Mouse (Mus musculus) MEL (cell line): Measurements from ENCODE around the gene Trim41. TPM values are rescaled to one million over a fixed set of nuclear protein-coding genes. Genes with fewer than 3 reads are reported as not detected.
A peak's percentile ranks its signal among the peaks of the same experiment; 100 is the strongest.

Experiments used
- DNase-seq: peaks from one replicate; pipeline ENCODE4 v3.0.0; 2011; ENCODE audit warnings: low read depth, low spot score
- H3K27ac ChIP-seq: 2 replicates; pipeline ENCODE4 v1.5.1; 2012; ENCODE audit warnings: low read depth, mild to moderate bottlenecking, control low read depth, low read length, moderate library complexity; ENCODE audit not compliant: control insufficient read depth
- H3K27me3 ChIP-seq, 2 experiments: fragments of 150-350 bp in 1 of 2; sonication (generic) in 1 of 2; 2 replicates each; pipeline ENCODE4 v1.6.1; 2012; ENCODE audit warnings: low read length in 2 of 2, mild to moderate bottlenecking in 2 of 2, improper control_type of control experiment in 1 of 2, moderate library complexity in 1 of 2; ENCODE audit not compliant: insufficient read depth in 2 of 2, control insufficient read depth in 1 of 2
- H3K36me3 ChIP-seq, 2 experiments: 2 replicates each; pipeline ENCODE4 v1.6.1; 2012 to 2014; ENCODE audit warnings: low read length in 2 of 2, improper control_type of control experiment in 1 of 2, inconsistent platforms in 1 of 2, mild to moderate bottlenecking in 1 of 2; ENCODE audit not compliant: insufficient read depth in 2 of 2, control insufficient read depth in 1 of 2
- H3K4me1 ChIP-seq, 2 experiments: fragments of 150-350 bp in 1 of 2; sonication (generic) in 1 of 2; 2 replicates each; pipeline ENCODE4 v1.6.1; 2012; ENCODE audit warnings: low read length in 2 of 2, improper control_type of control experiment in 1 of 2, mild to moderate bottlenecking in 1 of 2; ENCODE audit not compliant: insufficient read depth in 2 of 2, control insufficient read depth in 1 of 2
- H3K4me3 ChIP-seq, 2 experiments: fragments of 150-350 bp in 1 of 2; sonication (generic) in 1 of 2; 2 replicates each; pipeline ENCODE4 v1.5.1; 2012; ENCODE audit warnings: low read depth in 2 of 2, low read length in 2 of 2, mild to moderate bottlenecking in 2 of 2, moderate library complexity in 2 of 2, control low read depth in 1 of 2, improper control_type of control experiment in 1 of 2; ENCODE audit not compliant: control insufficient read depth in 1 of 2, insufficient read depth in 1 of 2
- H3K79me2 ChIP-seq: 2 replicates; pipeline ENCODE4 v1.6.1; 2012; ENCODE audit warnings: mild to moderate bottlenecking, low read length, moderate library complexity; ENCODE audit not compliant: control insufficient read depth, poor library complexity, insufficient read depth
- H3K9ac ChIP-seq: 2 replicates; pipeline ENCODE4 v1.6.1; 2012; ENCODE audit warnings: low read depth, mild to moderate bottlenecking, control low read depth, low read length, moderate library complexity; ENCODE audit not compliant: control insufficient read depth, poor library complexity, severe bottlenecking
- H3K9me3 ChIP-seq: fragments of 150-350 bp; sonication (generic); replicated peaks from 2 replicates; pipeline ENCODE4 v1.6.1; 2012; ENCODE audit warnings: mild to moderate bottlenecking, low read length, improper control_type of control experiment, moderate library complexity; ENCODE audit not compliant: insufficient read depth
- CHD1 ChIP-seq: IDR thresholded peaks from 2 replicates; pipeline ENCODE4 v1.6.1; 2012; ENCODE audit warnings: low read depth, mild to moderate bottlenecking, inconsistent platforms, low read length, improper control_type of control experiment
- E2F4 ChIP-seq: IDR thresholded peaks from 2 replicates; pipeline ENCODE4 v1.6.1; 2011; ENCODE audit warnings: low read depth, low read length, improper control_type of control experiment, borderline replicate concordance
- ELF1 ChIP-seq: IDR thresholded peaks from 2 replicates; pipeline ENCODE4 v1.6.1; 2014; ENCODE audit warnings: low read depth, mild to moderate bottlenecking, inconsistent platforms, low read length, improper control_type of control experiment, moderate library complexity
- ETS1 ChIP-seq: IDR thresholded peaks from 2 replicates; pipeline ENCODE4 v1.6.1; 2012; ENCODE audit warnings: low read depth, mild to moderate bottlenecking, inconsistent platforms, low read length, improper control_type of control experiment, moderate library complexity
- GATA1 ChIP-seq: IDR thresholded peaks from 2 replicates; pipeline ENCODE4 v1.6.1; 2011; ENCODE audit warnings: low read depth, low read length, improper control_type of control experiment
- HCFC1 ChIP-seq: IDR thresholded peaks from 2 replicates; pipeline ENCODE4 v1.6.1; 2012; ENCODE audit warnings: low read depth, mild to moderate bottlenecking, inconsistent platforms, low read length, improper control_type of control experiment, moderate library complexity
- JUND ChIP-seq: IDR thresholded peaks from 2 replicates; pipeline ENCODE4 v1.6.1; 2011; ENCODE audit warnings: low read depth, mild to moderate bottlenecking, improper control_type of control experiment, low read length
- KAT2A ChIP-seq: conservative IDR thresholded peaks from 2 replicates; pipeline ENCODE4 v1.6.1; 2012; ENCODE audit warnings: low read depth, low read length, improper control_type of control experiment, inconsistent platforms
- MAFK ChIP-seq: IDR thresholded peaks from 2 replicates; pipeline ENCODE4 v1.6.1; 2011; ENCODE audit warnings: low read depth, mild to moderate bottlenecking, low read length, improper control_type of control experiment, borderline replicate concordance
- MXI1 ChIP-seq: IDR thresholded peaks from 2 replicates; pipeline ENCODE4 v1.6.1; 2011; ENCODE audit warnings: mild to moderate bottlenecking, low read depth, low read length, improper control_type of control experiment
- MYB ChIP-seq: IDR thresholded peaks from 2 replicates; pipeline ENCODE4 v1.6.1; 2011; ENCODE audit warnings: mild to moderate bottlenecking, low read depth, low read length, improper control_type of control experiment
- NELFE ChIP-seq: IDR thresholded peaks from 2 replicates; pipeline ENCODE4 v1.6.1; 2011; ENCODE audit warnings: low read depth, low read length, improper control_type of control experiment
- POLR2AphosphoS5 ChIP-seq: IDR thresholded peaks from 2 replicates; pipeline ENCODE4 v1.6.1; 2012; ENCODE audit warnings: low read depth, borderline replicate concordance, mild to moderate bottlenecking, inconsistent platforms, low read length, moderate library complexity, mixed read lengths
- RCOR1 ChIP-seq: IDR thresholded peaks from 2 replicates; pipeline ENCODE4 v1.6.1; 2012; ENCODE audit warnings: low read depth, mild to moderate bottlenecking, inconsistent platforms, low read length, improper control_type of control experiment
- SIN3A ChIP-seq: IDR thresholded peaks from 2 replicates; pipeline ENCODE4 v1.6.1; 2012; ENCODE audit warnings: low read length, improper control_type of control experiment, inconsistent platforms
- TAL1 ChIP-seq: IDR thresholded peaks from 2 replicates; pipeline ENCODE4 v1.6.1; 2012; ENCODE audit warnings: mild to moderate bottlenecking, inconsistent platforms, low read length, moderate library complexity, mixed read lengths
- TBP ChIP-seq: IDR thresholded peaks from 2 replicates; pipeline ENCODE4 v1.8.0; 2011; ENCODE audit warnings: low read depth, low read length, improper control_type of control experiment
- TCF12 ChIP-seq: IDR thresholded peaks from 2 replicates; pipeline ENCODE4 v1.6.1; 2014; ENCODE audit warnings: low read depth, mild to moderate bottlenecking, inconsistent platforms, low read length, improper control_type of control experiment, moderate library complexity
- UBTF ChIP-seq: IDR thresholded peaks from 2 replicates; pipeline ENCODE4 v1.6.1; 2012; ENCODE audit warnings: low read depth, mild to moderate bottlenecking, inconsistent platforms, low read length, improper control_type of control experiment, moderate library complexity, borderline replicate concordance; ENCODE audit not compliant: insufficient read depth
- ZMIZ1 ChIP-seq: IDR thresholded peaks from 2 replicates; pipeline ENCODE4 v1.6.1; 2012; ENCODE audit warnings: low read depth, mild to moderate bottlenecking, inconsistent platforms, low read length, improper control_type of control experiment, moderate library complexity
- ZNF384 ChIP-seq: IDR thresholded peaks from 2 replicates; pipeline ENCODE4 v1.6.1; 2012; ENCODE audit warnings: low read depth, mild to moderate bottlenecking, inconsistent platforms, low read length, improper control_type of control experiment
- polyA plus RNA-seq, 2 experiments: library from polyadenylated mRNA; stranded (reverse) in 1 of 2; unstranded in 1 of 2; fragments of >175 nt in 1 of 2; fragments of >200 nt in 1 of 2; gene quantifications; 2 replicates each; pipeline versions ENCODE4 v1.2.1 to v1.2.4; 2012; ENCODE audit warnings: low replicate concordance in 2 of 2, low read depth in 1 of 2; ENCODE audit not compliant: insufficient read length in 2 of 2, insufficient read depth in 1 of 2, missing spikeins in 1 of 2
- total RNA-seq: library from RNA; depleted of rRNA; stranded (reverse); fragments of 300-350 nt; gene quantifications from 2 replicates; pipeline ENCODE4 v1.2.3, GENCODE M21; 2012

The Trim41 gene
- total and polyA plus RNA-seq, 3 experiments: 37.0 to 76.3 (median 56.4) TPM

GRCm38 (mm10) chr11:48818346-48818745 lies 1.2 kb upstream of the Trim41 start:
- Histone ChIP-seq H3K27me3 (no peaks in the 10 kb centered on the region), H3K9me3 (no peaks in the 10 kb centered on the region), H3K4me3 (peak overlapping the region; percentile 86 to 97)
- TF ChIP-seq MYB (no peak), CHD1 (no peak), HCFC1 (no peak; the same call in 1 of the 2 replicates), TAL1 (0 out of 2 replicates have a peak, but pooled peaks have one; percentile 5), ELF1 (peak; percentile 71; the same call in 1 of the 2 replicates), RCOR1 (no peak), TCF12 (no peak), TBP (peak; percentile 100), GATA1 (peak; percentile 70), MAFK (peak; percentile 99), KAT2A (peak; percentile 65; the same call in 1 of the 2 replicates), JUND (no peak), SIN3A (peak; percentile 46; the same call in 1 of the 2 replicates), ZMIZ1 (no peak), ETS1 (no peak), MXI1 (no peak)
- TF ChIP-seq, all 39 proteins: peak for 7
- Histone ChIP-seq H3K9ac (peak overlapping the region; percentile 95), H3K36me3 (peaks cover 0 to 45% of the 10 kb centered on the region in 2 experiments; a peak in 2 of 4 replicates), H3K79me2 (peaks cover 27% of the 10 kb centered on the region), H3K27ac (no peak overlapping the region), H3K4me1 (peaks cover 14 to 48% of the 10 kb centered on the region in 2 experiments)
- DNase-seq: peak; percentile 97

DNA sequence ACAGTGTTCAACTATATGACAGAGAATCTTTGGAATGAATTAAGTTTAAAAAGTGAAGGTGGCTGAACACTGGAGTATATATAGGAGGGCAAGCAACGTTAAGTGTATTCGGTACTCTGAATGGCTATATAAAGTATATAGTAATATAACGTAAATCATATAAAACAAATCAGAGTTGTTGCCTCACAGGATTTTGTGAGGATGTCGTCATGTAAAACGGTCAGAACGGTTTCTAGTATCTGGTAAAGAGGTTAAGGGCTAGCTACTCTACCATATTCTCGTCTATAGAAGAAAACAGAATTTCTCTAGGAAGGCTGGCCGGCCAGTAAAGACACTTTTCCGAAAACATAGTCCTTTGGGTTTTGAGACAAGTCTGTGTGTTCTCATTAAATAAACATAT lies 641 bp upstream of the Trim41 start:
- Histone ChIP-seq H3K4me3 (peak overlapping the region; percentile 86 to 97), H3K4me1 (peaks cover 14 to 47% of the 10 kb centered on the region in 2 experiments), H3K9ac (peak overlapping the region; percentile 95), H3K27me3 (no peaks in the 10 kb centered on the region), H3K27ac (peak overlapping the region; percentile 62), H3K9me3 (no peaks in the 10 kb centered on the region), H3K79me2 (peaks cover 28% of the 10 kb centered on the region), H3K36me3 (peaks cover 0 to 45% of the 10 kb centered on the region in 2 experiments; a peak in 2 of 4 replicates)
- peak; percentile 67; the same call in 1 of the 2 replicates for TF ChIP-seq RCOR1
- no peak for TF ChIP-seq POLR2AphosphoS5
- TF ChIP-seq UBTF: no peak
- no peak for TF ChIP-seq TBP
- no peak for TF ChIP-seq E2F4
- TF ChIP-seq ZNF384: no peak
- peak; percentile 47; the same call in 1 of the 2 replicates for TF ChIP-seq MYB
- no peak for TF ChIP-seq ELF1
- no peak for TF ChIP-seq ETS1
- no peak for TF ChIP-seq ZMIZ1
- no peak for TF ChIP-seq NELFE
- DNase-seq: no peak
